Mouse (Mus musculus) kidney, embryonic 16.5 days (tissue): Measurements from ENCODE around the gene Gm7579. TPM values are rescaled to one million over a fixed set of nuclear protein-coding genes. Genes with fewer than 3 reads are reported as not detected.
"Not testable (repeated sequence)": the region's sequence is repeated elsewhere in the genome, so short reads cannot be mapped to it uniquely, and the experiment has no call there.

Experiments
- ATAC-seq: fragments of 200-750 bp; cut with Nextera tagmentation; 2 replicates; pipeline ENCODE4 v1.8.0; 2017; ENCODE audit warnings: moderate TSS enrichment; ENCODE audit not compliant: low FRiP score, low TSS enrichment
- H3K27ac ChIP-seq: fragments of 300-500 bp; sonication (generic); 2 replicates; pipeline ENCODE4 v1.5.1; 2014; ENCODE audit warnings: low read length
- H3K27me3 ChIP-seq: fragments of 300-500 bp; sonication (generic); 2 replicates; pipeline ENCODE4 v1.6.1; 2014; ENCODE audit warnings: low read length, control low read depth, mixed read lengths; ENCODE audit not compliant: insufficient read depth
- H3K36me3 ChIP-seq: fragments of 300-500 bp; sonication (generic); 2 replicates; pipeline ENCODE4 v1.6.1; 2014; ENCODE audit warnings: low read length, control low read depth, mixed read lengths; ENCODE audit not compliant: insufficient read depth
- H3K4me1 ChIP-seq: fragments of 300-500 bp; sonication (generic); 2 replicates; pipeline ENCODE4 v1.6.1; 2014; ENCODE audit warnings: low read length, control low read depth, mixed read lengths; ENCODE audit not compliant: insufficient read depth
- H3K4me2 ChIP-seq: fragments of 300-500 bp; sonication (generic); replicated peaks from 2 replicates; pipeline ENCODE4 v1.6.1; 2014; ENCODE audit warnings: low read depth, low read length
- H3K4me3 ChIP-seq: fragments of 300-500 bp; sonication (generic); 2 replicates; pipeline ENCODE4 v1.5.1; 2014; ENCODE audit warnings: mild to moderate bottlenecking, low read length
- H3K9ac ChIP-seq: fragments of 300-500 bp; sonication (generic); replicated peaks from 2 replicates; pipeline ENCODE4 v1.6.1; 2014; ENCODE audit warnings: low read length
- H3K9me3 ChIP-seq: fragments of 300-500 bp; sonication (generic); 2 replicates; pipeline ENCODE4 v1.6.1; 2016; ENCODE audit warnings: low read length, control low read depth
- WGBS: fragments of 180-500 bp; shearing (Covaris S2); extraction: QIAGEN DNeasy Blood & Tissue Kit; methylation state at CpG from one replicate; pipeline ENCODE4 v1.1.7; 2014; 5-methylcytosine and 5-hydroxymethylcytosine counted together
- polyA plus RNA-seq: library from polyadenylated mRNA; unstranded; fragments of >200 nt; fragmentation: Nextera tagmentation; extraction: Ambion mirVana; gene quantifications from 2 replicates; pipeline ENCODE4 v1.2.1, GENCODE M21; 2015

The Gm7579 gene
- polyA plus RNA-seq, 1 experiment from 2014 or later, result not detected

- no peaks in the 10 kb centered on the region for H3K4me1 ChIP-seq
- H3K27me3 ChIP-seq, result no peaks in the 10 kb centered on the region
- H3K9me3 ChIP-seq, result no peaks in the 10 kb centered on the region
- H3K36me3 ChIP-seq, result no peaks in the 10 kb centered on the region
- no peak overlapping the region for H3K4me2 ChIP-seq
- ATAC-seq, result no peak
- no peak overlapping the region for H3K9ac ChIP-seq
- H3K4me3 ChIP-seq, result no peak overlapping the region
- H3K27ac ChIP-seq, result no peak overlapping the region
These were observed 6.2 kb upstream of the Gm7579 start for GRCm38 (mm10) chr7:142205488-142205887.

- ATAC-seq, result not testable (repeated sequence)
These were observed 4.8 kb upstream of the Gm7579 start for GRCm38 (mm10) chr7:142206891-142207290.

DNA sequence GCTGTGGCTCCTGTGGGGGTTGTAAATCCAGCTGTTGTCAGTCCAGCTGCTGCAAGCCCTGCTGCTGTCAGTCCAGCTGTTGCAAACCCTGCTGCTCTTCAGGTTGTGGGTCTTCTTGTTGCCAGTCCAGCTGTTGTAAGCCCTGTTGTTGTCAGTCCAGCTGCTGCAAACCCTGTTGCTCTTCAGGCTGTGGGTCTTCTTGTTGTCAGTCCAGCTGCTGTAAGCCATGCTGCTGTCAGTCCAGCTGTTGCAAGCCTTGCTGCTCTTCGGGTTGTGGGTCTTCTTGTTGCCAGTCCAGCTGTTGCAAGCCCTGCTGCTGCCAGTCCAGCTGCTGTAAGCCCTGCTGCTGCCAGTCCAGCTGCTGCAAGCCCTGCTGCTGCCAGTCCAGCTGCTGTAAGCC lies 477 bp downstream of the Gm7579 start:
- not testable (repeated sequence) for H3K4me2 ChIP-seq, H3K4me1 ChIP-seq, H3K36me3 ChIP-seq, H3K4me3 ChIP-seq, H3K27ac ChIP-seq, H3K27me3 ChIP-seq, ATAC-seq, H3K9me3 ChIP-seq, H3K9ac ChIP-seq
- 50% methylated on average over 1 of the region's 1 CpGs for WGBS

More at GRCm38 (mm10) chr7:142206891-142207290, 4.8 kb upstream of the Gm7579 start:
- H3K27ac ChIP-seq, H3K27me3 ChIP-seq, H3K9me3 ChIP-seq, H3K4me3 ChIP-seq, H3K4me2 ChIP-seq, H3K4me1 ChIP-seq, H3K9ac ChIP-seq, H3K36me3 ChIP-seq: not testable (repeated sequence)
- WGBS, result 81% methylated on average over 5 of the region's 5 CpGs

DNA sequence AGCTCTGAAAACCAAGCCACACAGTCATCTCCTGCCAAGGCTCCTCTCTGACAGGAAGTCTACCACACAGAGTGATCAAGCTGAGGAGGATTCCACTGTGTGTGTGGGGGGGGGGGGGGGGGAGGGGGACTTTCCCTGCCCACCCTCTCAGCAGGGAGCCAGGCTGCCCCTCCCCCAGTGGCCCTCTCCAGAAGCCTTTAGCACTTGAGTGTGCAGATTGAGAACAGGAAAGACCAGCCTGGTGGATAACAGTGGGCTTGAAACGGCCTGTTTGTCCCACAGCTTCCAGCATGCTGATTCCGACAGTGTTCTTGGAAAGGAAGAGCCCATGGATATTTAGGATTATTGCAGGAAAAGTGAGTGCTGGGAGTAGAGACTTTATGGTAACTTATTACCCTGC lies 12.9 kb downstream of the Gm7579 start:
- Histone ChIP-seq H3K4me3 (no peak overlapping the region), H3K9me3 (peaks cover 4% of the 10 kb centered on the region; the same call in 1 of the 2 replicates), H3K4me1 (peaks cover 3% of the 10 kb centered on the region; the same call in 1 of the 2 replicates), H3K27me3 (no peaks in the 10 kb centered on the region), H3K27ac (no peak overlapping the region), H3K4me2 (no peak overlapping the region), H3K36me3 (no peaks in the 10 kb centered on the region), H3K9ac (no peak overlapping the region)
- WGBS, result 23% methylated on average over 2 of the region's 2 CpGs
- no peak for ATAC-seq

DNA sequence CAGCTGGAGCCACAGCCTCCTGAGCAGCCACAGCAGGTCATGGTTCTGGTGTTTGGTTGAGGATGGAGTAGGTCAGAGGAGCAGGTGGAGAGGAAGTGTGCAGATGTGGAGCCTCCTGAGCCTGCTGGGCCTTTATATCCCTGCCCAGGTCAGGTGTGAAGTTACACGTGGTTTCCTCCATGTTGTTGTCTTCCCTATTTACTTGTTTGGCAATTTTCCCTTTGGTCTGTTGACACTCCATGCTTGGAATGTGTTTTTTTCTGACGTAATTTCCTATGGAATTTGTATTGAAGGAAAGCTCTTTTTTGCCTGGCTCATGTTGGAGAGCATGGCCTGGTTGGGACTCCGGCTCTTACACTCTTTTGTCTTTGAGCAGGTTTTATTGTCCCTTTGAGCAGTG lies 18.2 kb downstream of the Gm7579 start, which contains the start of gene Krtap5-5:
Gene Krtap5-5 (minus strand): TSS at position 101 of the 400 bp plus-strand sequence.
- H3K4me3 ChIP-seq, H3K9ac ChIP-seq, H3K27me3 ChIP-seq, H3K9me3 ChIP-seq, H3K27ac ChIP-seq, ATAC-seq, H3K4me2 ChIP-seq, H3K36me3 ChIP-seq, H3K4me1 ChIP-seq: not testable (repeated sequence)
- WGBS, result 40% methylated on average over 3 of the region's 3 CpGs

GRCm38 (mm10) chr7:142231540-142231939 lies 19.9 kb downstream of the Gm7579 start:
- no peak for ATAC-seq
- Histone ChIP-seq H3K9ac (no peak overlapping the region), H3K4me2 (no peak overlapping the region), H3K4me3 (no peak overlapping the region), H3K36me3 (no peaks in the 10 kb centered on the region), H3K4me1 (no peaks in the 10 kb centered on the region), H3K9me3 (peaks cover 8% of the 10 kb centered on the region; the same call in 1 of the 2 replicates), H3K27ac (no peak overlapping the region), H3K27me3 (no peaks in the 10 kb centered on the region)
- 33% methylated on average over 1 of the region's 1 CpGs for WGBS

GRCm38 (mm10) chr7:142240978-142241377 lies 29.3 kb downstream of the Gm7579 start, which contains the start of gene Gm40460:
Gene Gm40460 (minus strand): TSS chr7:142241078.
- H3K4me2 ChIP-seq, result no peak within 1 kb of the TSS
- no peak for ATAC-seq
- no peak within 1 kb of the TSS for H3K4me3 ChIP-seq
- no peak within 1 kb of the TSS for H3K27ac ChIP-seq
- no peak within 1 kb of the TSS for H3K9ac ChIP-seq
- WGBS, result 13% methylated on average over 2 of the region's 2 CpGs
- H3K4me1 ChIP-seq, result no peaks in the 10 kb centered on the region
- H3K36me3 ChIP-seq, result no peaks in the 10 kb centered on the region
- H3K9me3 ChIP-seq, result 0 out of 2 replicates have a peak, but pooled peaks cover 3% of the 10 kb centered on the region
- no peaks in the 10 kb centered on the region for H3K27me3 ChIP-seq

DNA sequence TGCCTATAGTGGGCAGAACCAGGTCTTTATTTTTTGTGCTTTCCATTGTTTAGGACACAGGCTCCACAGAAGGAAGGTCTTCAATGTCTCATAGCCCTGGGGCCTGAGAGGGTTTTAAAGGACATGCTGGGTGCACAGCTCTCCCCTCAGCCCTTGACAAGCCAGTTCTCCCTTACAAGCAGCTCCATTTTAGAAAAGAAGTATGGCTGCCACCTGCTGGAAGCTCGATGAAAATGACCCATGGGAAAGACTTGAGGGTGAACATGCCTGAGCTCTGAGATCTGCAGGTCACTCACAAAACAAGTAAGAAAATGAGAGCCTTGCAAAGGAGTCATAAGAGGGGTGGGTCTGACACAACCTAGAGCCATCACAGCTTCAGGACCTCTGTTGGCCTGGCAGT lies 38.2 kb downstream of the Gm7579 start:
- no peak for ATAC-seq
- 0% methylated on average over 1 of the region's 1 CpGs for WGBS

DNA sequence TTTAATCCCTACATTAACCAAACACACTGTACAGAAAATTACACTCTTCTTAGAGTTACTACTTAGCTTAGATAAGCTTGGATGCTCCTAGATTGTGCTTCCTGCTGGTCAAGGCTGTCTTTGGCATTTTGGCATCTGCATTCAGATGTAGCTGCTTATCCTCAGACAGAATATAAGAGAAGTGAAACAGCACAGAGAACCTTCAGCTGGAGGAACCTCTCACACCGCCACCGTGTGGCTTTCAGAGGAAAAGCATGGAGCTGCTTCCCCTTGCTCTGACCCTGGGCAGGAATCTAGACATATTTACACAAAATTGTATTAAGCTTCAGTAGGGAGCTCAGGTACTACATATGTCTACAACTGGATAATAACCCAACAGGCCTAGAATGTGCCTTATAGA lies 43.9 kb downstream of the Gm7579 start:
- Histone ChIP-seq H3K27me3 (peaks cover 3% of the 10 kb centered on the region; the same call in 1 of the 2 replicates), H3K4me2 (no peak overlapping the region), H3K36me3 (no peaks in the 10 kb centered on the region), H3K4me3 (no peak overlapping the region), H3K27ac (no peak overlapping the region), H3K4me1 (no peaks in the 10 kb centered on the region), H3K9ac (no peak overlapping the region), H3K9me3 (no peaks in the 10 kb centered on the region)
- WGBS, result 0% methylated on average over 2 of the region's 2 CpGs
- ATAC-seq, result no peak

More for the DNA sequence above, 38.2 kb downstream of the Gm7579 start:
- Histone ChIP-seq H3K9ac (no peak overlapping the region), H3K4me1 (no peaks in the 10 kb centered on the region), H3K27me3 (peaks cover 3% of the 10 kb centered on the region; the same call in 1 of the 2 replicates), H3K9me3 (no peaks in the 10 kb centered on the region), H3K36me3 (no peaks in the 10 kb centered on the region), H3K4me3 (no peak overlapping the region), H3K4me2 (no peak overlapping the region), H3K27ac (no peak overlapping the region)

GRCm38 (mm10) chr7:142258254-142258653 lies 46.6 kb downstream of the Gm7579 start, which contains the start of gene Gm2431:
Gene Gm2431 (minus strand): TSS chr7:142258354.
- not testable (repeated sequence) for H3K27me3 ChIP-seq, H3K36me3 ChIP-seq, H3K4me2 ChIP-seq, H3K27ac ChIP-seq, H3K4me3 ChIP-seq, H3K9me3 ChIP-seq, H3K9ac ChIP-seq, ATAC-seq, H3K4me1 ChIP-seq
- 58% methylated on average over 1 of the region's 1 CpGs for WGBS
